Mouse (Mus musculus) urinary bladder, adult 18-20 months (tissue): ENCODE measurements at regions not wholly inside any gene's neighbourhood (a gene's known extent, or its start where the extent isn't known, plus 50 kb on each side); places are given as distances from the start of the nearest gene placed in this dataset.
A peak's percentile ranks its signal among the peaks of the same experiment; 100 is the strongest.

ENCODE experiments used
- DNase-seq, 2 experiments: peaks; one replicate each; pipeline ENCODE4 v3.0.0; 2022; ENCODE audit warnings: low spot score in 2 of 2, mixed read lengths in 2 of 2

- peak in 1 of 2 experiments; percentile 11 for DNase-seq
Measured at GRCm38 (mm10) chr15:59954345-59954744, 62.1 kb downstream of the 4933412E24Rik start.

- DNase-seq: no peak
Measured at GRCm38 (mm10) chr15:59953857-59954256, 62.6 kb downstream of the 4933412E24Rik start.

- no peak for DNase-seq
Measured at GRCm38 (mm10) chr15:59950617-59951216, 65.7 kb downstream of the 4933412E24Rik start.

GRCm38 (mm10) chr15:59945208-59945607, 71.2 kb downstream of the 4933412E24Rik start:
- DNase-seq: no peak

GRCm38 (mm10) chr15:59936486-59936885, 79.9 kb downstream of the 4933412E24Rik start:
- no peak for DNase-seq

- no peak for DNase-seq
Measured at GRCm38 (mm10) chr15:59913860-59914259, 102.6 kb downstream of the 4933412E24Rik start.

- DNase-seq: no peak
Measured at GRCm38 (mm10) chr15:59908300-59908699, 108.1 kb downstream of the 4933412E24Rik start.

- no peak for DNase-seq
Measured at GRCm38 (mm10) chr15:59905832-59906797, 110.3 kb downstream of the 4933412E24Rik start.

GRCm38 (mm10) chr15:59904741-59905140, 111.7 kb downstream of the 4933412E24Rik start:
- DNase-seq: no peak

- no peak for DNase-seq
Measured at GRCm38 (mm10) chr15:59888996-59889395, 127.4 kb downstream of the 4933412E24Rik start.

GRCm38 (mm10) chr15:59888131-59888459, 128.3 kb downstream of the 4933412E24Rik start:
- DNase-seq: no peak

- no peak for DNase-seq
Measured at GRCm38 (mm10) chr15:59887381-59888130, 128.9 kb downstream of the 4933412E24Rik start.

- no peak for DNase-seq
Measured at GRCm38 (mm10) chr15:59886036-59886435, 130.4 kb downstream of the 4933412E24Rik start.

GRCm38 (mm10) chr15:59882444-59882843, 134.0 kb downstream of the 4933412E24Rik start:
- no peak for DNase-seq

- DNase-seq: no peak
Measured at GRCm38 (mm10) chr15:59880426-59880825, 136.0 kb downstream of the 4933412E24Rik start.

- DNase-seq: no peak
Measured at GRCm38 (mm10) chr15:59879311-59879710, 137.1 kb downstream of the 4933412E24Rik start.

GRCm38 (mm10) chr15:59876279-59876742, 140.1 kb downstream of the 4933412E24Rik start:
- no peak for DNase-seq

GRCm38 (mm10) chr15:59866701-59867100, 149.7 kb downstream of the 4933412E24Rik start:
- no peak for DNase-seq

GRCm38 (mm10) chr15:59864746-59865499, 151.5 kb downstream of the 4933412E24Rik start:
- no peak for DNase-seq

- DNase-seq: no peak
Measured at GRCm38 (mm10) chr15:59852271-59853000, 164.0 kb downstream of the 4933412E24Rik start.
